Mouse (Mus musculus): Measurements from ENCODE around the gene Peli2. TPM values are rescaled to one million over a fixed set of nuclear protein-coding genes. Genes with fewer than 3 reads are reported as not detected.

Gene Peli2
- polyA plus RNA-seq, 1 experiment from 2014 or later = 7.3 TPM

DNA sequence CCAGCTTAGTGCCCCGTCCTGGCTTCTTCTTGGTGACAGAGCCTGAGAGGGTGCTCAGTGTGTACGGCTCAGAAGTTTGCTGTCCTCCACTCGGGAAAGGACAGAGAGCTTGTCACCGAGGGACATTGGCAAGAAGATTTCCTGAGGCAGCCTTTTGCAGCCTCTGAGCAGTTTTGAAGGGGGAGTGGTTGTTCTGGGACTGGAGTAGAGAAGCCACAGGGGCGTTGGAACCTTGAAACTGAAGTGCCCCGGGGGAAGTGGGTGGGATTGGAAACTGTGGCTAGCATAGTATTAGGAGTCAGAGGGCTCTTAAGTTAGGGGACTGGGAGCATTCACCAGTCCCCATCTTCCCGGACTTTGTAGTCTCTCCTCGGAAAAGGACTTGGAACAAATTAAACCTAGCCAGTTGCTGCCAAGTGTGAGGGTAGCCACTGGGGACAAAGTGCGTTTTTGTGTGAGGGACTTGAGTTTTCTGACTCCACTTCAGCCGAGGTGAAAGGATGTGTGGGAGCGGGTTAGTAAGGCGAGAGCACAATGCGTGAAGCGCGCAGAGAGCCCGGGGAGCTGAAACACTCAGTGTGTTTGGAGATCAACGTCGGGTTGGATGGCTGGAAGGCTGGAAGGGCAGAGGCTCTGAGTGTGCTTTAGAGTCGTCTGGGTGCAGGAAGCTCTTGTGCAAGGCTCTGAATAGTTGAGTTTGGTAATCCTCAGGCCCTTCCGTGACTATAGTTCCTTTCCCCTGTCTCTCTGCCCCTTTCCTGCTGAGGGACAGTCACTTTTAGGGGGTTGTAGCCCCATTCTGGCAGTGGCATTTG is 10.3 kb downstream of the Peli2 start:
- ATAC-seq (replicated peaks; ENCODE audit: low FRiP score, low read depth) (no peak), DNase-seq (ENCODE audit: low spot score) (peak; percentile 55)
- Histone ChIP-seq H3K4me2 (ENCODE audit: low read length) (peak overlapping the region; percentile 31; the same call in 1 of the 2 replicates), H3K9ac (ENCODE audit: low read depth, low read length) (no peak overlapping the region), H3K36me3 (ENCODE audit: insufficient read depth, low read length) (no peaks in the 10 kb centered on the region), H3K4me1 (replicated peaks; ENCODE audit: insufficient read depth, low read length) (peaks cover 43% of the 10 kb centered on the region), H3K27me3 (ENCODE audit: insufficient read depth, low read length) (no peaks in the 10 kb centered on the region), H3K9me3 (replicated peaks; ENCODE audit: low read length) (no peaks in the 10 kb centered on the region), H3K27ac (peak overlapping the region; percentile 27), H3K4me3 (replicated peaks; ENCODE audit: low read depth, low read length) (no peak overlapping the region)
- no peak for TF ChIP-seq CTCF (IDR thresholded peaks at IDR 0.05; ENCODE audit: low read depth)
- 31% methylated on average over 20 of the region's 20 CpGs for WGBS

DNA sequence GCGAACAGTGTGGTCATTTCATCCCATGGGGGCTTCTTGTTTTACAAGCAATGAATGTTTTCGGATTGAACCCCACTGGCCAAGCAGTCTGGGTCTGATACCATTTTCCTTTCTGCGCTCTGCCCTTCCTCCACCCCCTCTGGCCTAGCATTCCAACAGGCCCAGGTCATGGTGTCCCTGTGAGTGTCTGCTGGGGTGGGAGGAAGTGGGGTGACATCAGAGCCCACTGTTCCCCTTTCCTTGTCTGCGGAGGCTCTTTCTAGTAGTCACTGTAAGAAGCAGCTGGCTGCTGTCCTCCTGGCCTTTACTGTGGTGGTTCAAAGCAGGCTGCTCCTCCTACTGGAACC is 10.9 kb downstream of the Peli2 start:
- Histone ChIP-seq H3K9ac (ENCODE audit: low read depth, low read length) (no peak overlapping the region), H3K4me2 (ENCODE audit: low read length) (peak overlapping the region; percentile 31; the same call in 1 of the 2 replicates), H3K4me1 (replicated peaks; ENCODE audit: insufficient read depth, low read length) (peaks cover 43% of the 10 kb centered on the region), H3K36me3 (ENCODE audit: insufficient read depth, low read length) (no peaks in the 10 kb centered on the region), H3K27me3 (ENCODE audit: insufficient read depth, low read length) (no peaks in the 10 kb centered on the region), H3K27ac (peak overlapping the region; percentile 27), H3K9me3 (replicated peaks; ENCODE audit: low read length) (no peaks in the 10 kb centered on the region), H3K4me3 (replicated peaks; ENCODE audit: low read depth, low read length) (no peak overlapping the region)
- ATAC-seq (replicated peaks; ENCODE audit: low FRiP score, low read depth) (0 out of 2 replicates have a peak, but pooled peaks have one; percentile 30), DNase-seq (ENCODE audit: low spot score) (peak; percentile 68)
- no peak for TF ChIP-seq CTCF (IDR thresholded peaks at IDR 0.05; ENCODE audit: low read depth)
- 45% methylated on average over 4 of the region's 4 CpGs for WGBS

DNA sequence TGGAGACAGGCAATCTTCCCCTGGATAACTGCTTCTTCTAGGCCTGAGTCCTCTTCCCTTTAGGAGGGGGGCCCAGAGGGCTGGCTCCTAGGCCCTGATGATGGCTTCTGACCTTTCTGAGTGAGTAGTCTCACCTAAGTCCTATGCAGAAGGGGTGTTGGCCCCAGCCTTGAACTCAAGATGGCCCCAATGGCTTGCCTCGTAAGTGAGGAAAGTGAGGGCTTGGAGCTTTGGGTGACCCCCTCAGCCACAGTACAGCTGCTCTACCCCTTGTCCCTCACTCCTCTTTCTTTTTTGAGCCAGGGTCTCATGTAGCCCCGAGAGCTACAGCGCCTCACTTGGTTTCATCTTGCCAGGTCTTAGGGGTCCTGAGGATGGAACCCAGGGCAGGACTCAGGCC is 11.6 kb downstream of the Peli2 start:
- Histone ChIP-seq H3K4me2 (ENCODE audit: low read length) (no peak overlapping the region), H3K4me3 (replicated peaks; ENCODE audit: low read depth, low read length) (no peak overlapping the region), H3K27me3 (ENCODE audit: insufficient read depth, low read length) (no peaks in the 10 kb centered on the region), H3K27ac (peak overlapping the region; percentile 31; the same call in 1 of the 2 replicates), H3K9me3 (replicated peaks; ENCODE audit: low read length) (no peaks in the 10 kb centered on the region), H3K4me1 (replicated peaks; ENCODE audit: insufficient read depth, low read length) (peaks cover 48% of the 10 kb centered on the region), H3K9ac (ENCODE audit: low read depth, low read length) (no peak overlapping the region), H3K36me3 (ENCODE audit: insufficient read depth, low read length) (no peaks in the 10 kb centered on the region)
- DNase-seq (ENCODE audit: low spot score) (no peak), ATAC-seq (replicated peaks; ENCODE audit: low FRiP score, low read depth) (no peak)
- WGBS = 69% methylated on average over 3 of the region's 3 CpGs
- TF ChIP-seq CTCF (IDR thresholded peaks at IDR 0.05; ENCODE audit: low read depth) = no peak

DNA sequence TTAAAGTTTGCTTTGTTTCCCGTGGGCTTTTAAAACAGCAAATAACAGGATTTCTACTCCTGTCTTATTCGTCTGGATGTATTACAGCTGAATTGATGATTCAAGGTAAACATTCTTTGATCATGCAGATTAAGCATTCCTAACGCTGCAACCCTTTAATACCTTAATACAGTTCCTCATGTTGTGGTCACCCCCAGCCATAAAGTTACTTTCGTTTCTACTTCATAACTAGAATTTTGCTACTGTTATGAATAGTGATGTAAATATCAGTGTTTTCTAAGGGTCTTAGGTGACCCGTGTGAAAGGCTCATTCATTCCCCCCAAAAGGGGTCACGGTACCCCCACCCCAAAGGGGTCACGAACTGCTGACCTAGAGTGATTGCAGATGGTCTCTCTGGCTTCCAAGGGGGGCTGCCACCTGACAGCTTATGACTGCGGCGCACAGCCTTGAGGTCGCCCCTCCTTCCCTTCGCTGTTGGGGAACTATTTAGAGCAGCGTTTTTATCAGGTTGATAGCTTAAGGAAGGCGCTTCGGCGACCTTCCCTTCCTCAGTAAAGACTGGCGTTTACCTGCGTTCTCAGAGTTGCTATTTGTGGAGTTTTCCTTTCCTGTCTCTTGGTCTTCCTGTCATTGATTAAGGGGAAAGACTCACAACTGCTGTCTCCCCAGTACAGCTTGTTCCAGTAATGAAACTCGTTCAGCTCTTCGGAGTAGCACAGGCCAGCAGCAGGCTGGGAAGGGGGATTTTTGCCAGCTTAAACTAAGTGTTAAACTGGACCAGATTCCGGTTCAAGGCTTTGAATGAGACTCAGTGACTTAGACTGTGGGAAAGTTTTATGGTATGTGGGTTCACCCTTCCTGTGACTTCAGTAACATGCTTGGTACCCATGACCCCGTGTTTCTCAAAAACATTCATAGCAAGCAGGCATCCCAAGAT is 12.5 kb downstream of the Peli2 start:
- H3K4me2 ChIP-seq (ENCODE audit: low read length) = peak overlapping the region; percentile 45
- peaks cover 46% of the 10 kb centered on the region for H3K4me1 ChIP-seq (replicated peaks; ENCODE audit: insufficient read depth, low read length)
- no peak overlapping the region for H3K9ac ChIP-seq (ENCODE audit: low read depth, low read length)
- ATAC-seq (replicated peaks; ENCODE audit: low FRiP score, low read depth) (no peak), DNase-seq (ENCODE audit: low spot score) (no peak)
- no peaks in the 10 kb centered on the region for H3K9me3 ChIP-seq (replicated peaks; ENCODE audit: low read length)
- WGBS = 34% methylated on average over 21 of the region's 21 CpGs
- H3K4me3 ChIP-seq (replicated peaks; ENCODE audit: low read depth, low read length) = no peak overlapping the region; the same call in 1 of the 2 replicates
- TF ChIP-seq CTCF (IDR thresholded peaks at IDR 0.05; ENCODE audit: low read depth) = no peak
- H3K36me3 ChIP-seq (ENCODE audit: insufficient read depth, low read length) = no peaks in the 10 kb centered on the region
- H3K27ac ChIP-seq = peak overlapping the region; percentile 78
- H3K27me3 ChIP-seq (ENCODE audit: insufficient read depth, low read length) = no peaks in the 10 kb centered on the region

DNA sequence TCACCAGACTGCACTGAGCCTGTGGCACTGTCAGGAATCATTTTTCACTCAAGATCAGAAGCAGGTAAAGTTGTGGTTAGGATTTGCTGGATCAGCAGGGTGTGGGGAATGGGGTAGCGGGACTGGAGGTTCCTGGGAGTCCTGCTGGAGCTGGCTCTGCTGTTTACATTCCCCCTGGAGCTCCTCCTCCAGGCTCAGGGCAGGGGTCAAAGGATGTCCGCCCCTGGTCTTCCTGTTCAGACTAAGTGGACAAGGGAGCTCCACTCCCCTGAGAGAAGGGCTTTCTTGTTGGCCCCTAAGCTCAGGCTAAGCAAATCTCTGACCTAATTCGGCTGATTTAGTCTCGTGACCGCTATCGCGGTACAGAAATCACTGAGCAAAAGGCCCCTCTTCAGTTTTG is 13.7 kb downstream of the Peli2 start:
- peak overlapping the region; percentile 35 for H3K4me2 ChIP-seq (ENCODE audit: low read length)
- H3K4me3 ChIP-seq (replicated peaks; ENCODE audit: low read depth, low read length) = no peak overlapping the region
- ATAC-seq (replicated peaks; ENCODE audit: low FRiP score, low read depth) (peak; percentile 74; the same call in 1 of the 2 replicates), DNase-seq (ENCODE audit: low spot score) (peak; percentile 73)
- H3K27ac ChIP-seq = peak overlapping the region; percentile 78
- WGBS = 18% methylated on average over 7 of the region's 7 CpGs
- peaks cover 46% of the 10 kb centered on the region for H3K4me1 ChIP-seq (replicated peaks; ENCODE audit: insufficient read depth, low read length)
- H3K9me3 ChIP-seq (replicated peaks; ENCODE audit: low read length) = no peaks in the 10 kb centered on the region
- H3K36me3 ChIP-seq (ENCODE audit: insufficient read depth, low read length) = no peaks in the 10 kb centered on the region
- no peak for TF ChIP-seq CTCF (IDR thresholded peaks at IDR 0.05; ENCODE audit: low read depth)
- H3K27me3 ChIP-seq (ENCODE audit: insufficient read depth, low read length) = no peaks in the 10 kb centered on the region
- H3K9ac ChIP-seq (ENCODE audit: low read depth, low read length) = no peak overlapping the region; the same call in 1 of the 2 replicates

DNA sequence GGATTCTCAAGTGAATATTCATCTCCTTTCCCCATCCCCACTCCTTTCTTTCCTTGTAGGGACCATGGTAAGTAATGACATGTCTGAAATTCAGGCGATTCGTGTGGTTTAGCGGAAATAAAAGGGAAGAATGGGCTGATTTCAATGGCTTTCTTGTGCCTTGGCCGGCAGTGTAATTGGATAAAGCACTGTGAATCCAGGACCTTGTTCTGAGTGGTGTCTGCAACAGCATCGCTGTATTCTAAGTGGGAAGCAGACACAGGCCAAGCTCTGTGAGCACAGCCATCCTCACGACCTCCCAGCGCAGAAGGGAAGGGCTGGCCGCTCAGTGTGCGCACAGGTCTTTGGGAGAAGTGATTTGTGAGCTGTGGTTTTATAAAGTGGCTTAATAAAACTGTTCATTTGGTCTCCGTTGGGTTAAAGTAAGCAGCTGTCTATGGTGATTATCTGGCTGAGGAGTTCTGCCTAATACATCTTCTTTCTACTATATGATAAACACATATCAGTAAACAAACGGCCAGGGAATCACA is 15.3 kb downstream of the Peli2 start:
- no peak for ATAC-seq (replicated peaks; ENCODE audit: low FRiP score, low read depth)
- Histone ChIP-seq H3K9ac (ENCODE audit: low read depth, low read length) (no peak overlapping the region), H3K4me1 (replicated peaks; ENCODE audit: insufficient read depth, low read length) (peaks cover 41% of the 10 kb centered on the region), H3K9me3 (replicated peaks; ENCODE audit: low read length) (no peaks in the 10 kb centered on the region), H3K27me3 (ENCODE audit: insufficient read depth, low read length) (no peaks in the 10 kb centered on the region), H3K27ac (no peak overlapping the region), H3K4me3 (replicated peaks; ENCODE audit: low read depth, low read length) (no peak overlapping the region), H3K4me2 (ENCODE audit: low read length) (no peak overlapping the region), H3K36me3 (ENCODE audit: insufficient read depth, low read length) (no peaks in the 10 kb centered on the region)
- no peak for TF ChIP-seq CTCF (IDR thresholded peaks at IDR 0.05; ENCODE audit: low read depth)
- no peak for DNase-seq (ENCODE audit: low spot score)
- WGBS = 77% methylated on average over 11 of the region's 11 CpGs
